Mouse (Mus musculus) cerebellum, adult 2 months (tissue): ENCODE results near the gene Dixdc1.

Experiments used
- CTCF ChIP-seq: fragments of 200-500 bp; IDR thresholded peaks from 2 replicates; pipeline ENCODE4 v1.5.1; 2011; ENCODE audit warnings: low read depth, mild to moderate bottlenecking, control low read depth, low read length, moderate library complexity, borderline replicate concordance; ENCODE audit not compliant: insufficient read depth
- POLR2A ChIP-seq: fragments of 200-500 bp; IDR thresholded peaks from 2 replicates; pipeline ENCODE4 v1.6.1; 2011; ENCODE audit warnings: low read length, control low read depth, borderline replicate concordance; ENCODE audit not compliant: insufficient read depth

- TF ChIP-seq POLR2A, result no peak
- TF ChIP-seq CTCF, result no peak
Measured at GRCm38 (mm10) chr9:50775662-50776126, 36.4 kb upstream of the Dixdc1 start.
